Mouse (Mus musculus) c-Kit-positive CD71-positive TER-119-negative erythroid progenitor cells, embryonic 14.5 days (primary cell): ENCODE measurements around the gene Tmem259.

Source experiments
- DNase-seq: peaks from one replicate; pipeline ENCODE4 v3.0.0-alpha.2; 2013; ENCODE audit warnings: low read depth

Gene Tmem259

DNA sequence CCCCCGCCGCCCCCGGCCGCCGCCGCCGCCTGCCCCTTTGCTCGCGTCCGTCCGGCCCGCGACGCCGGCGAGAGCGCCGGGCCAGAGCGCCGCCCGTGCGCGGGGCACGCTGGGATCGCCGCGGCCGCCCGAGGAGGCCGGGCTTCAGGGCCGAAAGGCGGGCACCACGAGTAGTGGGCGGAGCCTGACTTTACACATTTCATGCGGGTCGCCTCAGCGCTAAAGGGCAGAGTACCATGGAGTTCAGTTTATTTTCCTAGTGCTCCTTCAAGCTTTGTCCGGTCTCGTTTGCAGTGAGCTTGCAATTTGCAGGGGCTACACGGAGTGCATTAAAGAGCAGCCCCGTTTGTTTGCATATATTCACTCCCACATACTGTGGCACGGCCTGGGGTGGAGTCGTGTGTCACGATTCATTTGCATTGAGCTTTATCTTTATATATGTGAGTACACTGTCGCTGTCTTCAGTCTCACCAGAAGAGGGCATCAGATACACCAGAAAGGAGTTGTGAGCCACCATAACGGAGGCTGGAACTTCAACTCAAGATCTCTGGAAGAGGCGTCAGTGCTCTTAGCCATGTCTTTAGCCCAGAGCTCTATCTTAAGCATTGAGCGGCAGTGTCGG, at the start of gene Tmem259:
TSS of gene Tmem259 (minus strand) at position 136 of the 622 bp plus-strand sequence.
- peak; percentile 82 for DNase-seq

DNA sequence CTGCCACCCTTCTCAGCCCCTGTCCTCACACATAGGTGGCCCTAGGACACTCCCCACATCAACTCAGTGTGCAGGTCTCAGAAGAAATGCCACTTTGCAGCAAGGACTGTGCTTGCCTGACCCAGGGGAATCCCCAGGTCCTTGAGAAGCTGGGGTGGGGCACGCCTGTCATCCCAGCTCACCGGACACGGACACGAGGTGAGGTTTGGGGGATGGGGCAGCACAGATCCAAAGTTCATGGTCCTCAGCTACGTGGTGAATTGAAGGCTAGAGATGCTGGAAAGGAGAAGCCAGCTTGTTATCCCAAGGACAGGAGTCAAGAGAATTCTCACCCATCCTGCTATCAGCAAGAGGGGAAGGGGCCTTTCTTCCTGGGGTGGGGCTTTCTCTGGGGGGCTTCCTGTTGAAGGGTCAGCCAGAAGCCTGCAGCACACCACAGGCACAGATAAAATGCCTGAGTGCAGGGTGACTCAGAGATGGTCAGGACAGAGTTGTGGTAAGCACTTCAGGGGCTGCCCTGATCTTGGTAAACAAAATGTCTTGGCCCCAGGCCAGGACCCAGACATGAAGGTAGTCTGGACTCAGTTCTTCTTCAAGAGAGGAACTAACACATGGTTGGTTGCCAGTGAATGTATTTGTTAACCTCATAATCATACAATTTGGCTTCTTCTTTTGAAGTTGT, 48.8 kb upstream of the Tmem259 start:
- DNase-seq = no peak

DNA sequence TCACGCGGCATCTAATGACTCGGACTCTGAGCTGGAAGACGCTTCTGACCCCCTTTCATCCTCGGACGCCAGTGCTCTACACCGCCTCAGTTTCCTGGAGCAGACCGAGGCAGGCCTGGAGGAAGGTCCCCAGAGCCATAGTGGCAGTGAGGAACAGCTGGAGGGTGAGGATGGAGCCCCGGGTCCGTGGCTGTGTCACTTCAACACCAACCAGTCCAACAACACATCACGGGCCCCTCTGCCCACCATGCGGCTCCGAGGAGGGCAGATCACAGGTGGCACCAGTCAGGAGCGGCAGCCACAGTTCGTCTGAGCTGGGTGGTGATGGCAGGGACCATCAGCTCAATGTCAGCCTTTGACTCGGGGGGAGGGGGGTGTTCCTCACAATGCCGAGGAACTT, 46.6 kb upstream of the Tmem259 start:
- DNase-seq = no peak

DNA sequence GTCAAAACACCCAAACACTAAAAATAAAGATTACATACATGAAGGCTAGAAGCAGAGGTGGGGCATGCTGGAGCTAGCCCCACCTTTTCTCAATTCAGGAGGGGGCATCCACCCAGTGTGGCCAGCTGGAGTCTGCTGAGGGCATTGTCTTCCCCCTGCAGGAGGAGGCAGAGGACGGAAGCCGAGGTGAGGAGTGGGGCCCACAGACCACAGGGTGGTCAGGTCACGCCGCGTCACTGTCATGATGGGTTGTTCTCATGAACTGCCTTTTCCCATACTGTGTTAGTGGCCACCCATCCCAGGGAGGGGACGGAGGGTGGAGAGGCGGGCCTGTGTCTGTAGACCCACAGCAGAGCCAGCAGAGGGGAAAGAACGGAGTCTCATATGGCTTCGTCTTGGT, 46.1 kb upstream of the Tmem259 start:
- DNase-seq = no peak

DNA sequence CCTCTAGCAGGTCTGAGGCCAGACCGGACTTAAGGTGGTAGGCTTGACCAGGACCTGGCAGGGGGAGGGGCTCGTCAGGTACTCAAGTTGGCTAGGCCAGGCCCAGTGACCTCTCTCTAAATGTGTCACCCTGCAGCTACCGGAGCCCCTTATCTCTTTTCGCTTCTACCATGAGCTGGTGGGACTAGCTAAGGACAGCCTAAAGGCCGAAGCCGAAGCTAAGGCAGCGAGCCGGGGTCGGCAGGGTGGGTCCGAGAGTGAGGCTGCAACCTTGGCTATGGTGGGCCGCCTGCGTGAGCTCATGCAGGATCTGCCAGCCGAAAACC, 44.4 kb upstream of the Tmem259 start:
- DNase-seq = no peak

DNA sequence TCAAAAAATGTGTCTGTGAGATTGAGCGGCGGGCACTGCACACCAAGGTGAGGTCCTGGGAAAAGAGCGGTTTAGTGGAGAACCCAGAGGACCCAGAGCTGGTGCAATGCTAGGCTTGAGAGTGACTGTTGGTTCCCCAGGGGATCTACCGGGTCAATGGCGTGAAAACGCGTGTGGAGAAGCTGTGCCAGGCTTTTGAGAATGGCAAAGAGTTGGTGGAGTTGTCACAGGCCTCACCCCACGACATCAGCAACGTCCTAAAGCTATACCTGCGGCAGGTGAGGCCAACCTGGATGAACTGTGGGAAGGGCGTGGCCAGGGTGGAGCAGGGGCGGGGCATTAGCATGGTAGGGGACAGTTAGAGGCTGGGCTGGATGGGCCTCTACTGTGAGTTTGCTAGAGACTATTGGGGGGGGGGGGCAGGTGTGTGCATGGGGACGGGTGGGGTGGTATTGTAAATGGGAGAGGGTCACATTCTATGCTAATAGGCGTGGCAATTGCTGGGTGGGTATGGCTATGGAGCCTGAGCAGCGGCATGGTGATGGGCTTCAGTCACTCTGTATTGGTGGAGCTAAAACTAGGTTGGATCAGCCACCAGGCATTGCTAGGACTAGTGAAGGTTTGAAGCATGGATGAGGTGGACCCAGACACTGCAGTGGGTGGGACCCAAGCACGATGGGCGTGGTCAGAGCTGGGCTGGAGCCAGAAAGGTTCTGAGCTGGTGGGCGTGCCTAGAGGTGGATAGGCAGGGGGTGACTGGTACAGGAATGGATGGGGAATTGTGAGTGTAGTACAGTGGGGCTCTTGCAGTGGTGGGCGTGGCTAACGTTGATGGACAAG, 43.8 kb upstream of the Tmem259 start:
- DNase-seq = no peak

DNA sequence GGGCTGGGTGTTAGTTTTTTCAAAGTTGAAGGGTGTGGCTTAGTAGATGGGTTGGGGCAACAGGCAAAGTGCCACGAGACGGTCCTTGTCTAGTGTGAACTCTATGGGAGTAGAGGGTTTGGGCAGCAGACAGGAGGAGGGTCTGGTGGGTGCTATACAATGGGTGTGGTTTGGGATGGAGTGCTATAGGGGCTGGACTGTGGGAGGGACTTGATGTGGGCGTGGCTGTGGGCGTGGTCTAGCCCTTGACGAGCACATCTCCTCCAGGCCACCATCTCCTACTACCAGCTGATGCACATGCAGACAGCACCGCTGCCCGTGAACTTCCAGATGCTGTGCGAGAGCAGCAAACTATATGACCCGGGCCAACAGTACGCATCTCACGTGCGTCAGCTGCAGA, 41.8 kb upstream of the Tmem259 start:
- no peak for DNase-seq

DNA sequence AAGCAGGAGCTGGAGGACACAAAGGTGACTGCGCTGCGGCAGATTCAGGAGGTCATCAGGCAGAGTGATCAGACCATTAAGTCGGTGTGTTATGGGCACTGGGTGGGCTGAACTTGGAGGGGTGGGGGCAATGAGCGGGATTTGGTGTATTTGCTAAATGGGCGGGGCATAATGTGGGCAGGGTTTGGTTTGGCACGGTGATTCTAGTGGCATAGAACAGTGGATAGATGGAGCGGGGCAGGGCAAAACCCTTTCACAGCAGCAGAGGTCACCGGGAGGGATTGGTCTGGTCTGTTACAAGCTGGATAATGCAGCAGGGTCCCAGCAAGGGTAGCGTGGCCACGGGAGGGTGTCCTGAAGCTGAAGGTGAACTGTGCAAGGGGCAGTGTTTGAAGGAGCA, 41.3 kb upstream of the Tmem259 start:
- DNase-seq = no peak

DNA sequence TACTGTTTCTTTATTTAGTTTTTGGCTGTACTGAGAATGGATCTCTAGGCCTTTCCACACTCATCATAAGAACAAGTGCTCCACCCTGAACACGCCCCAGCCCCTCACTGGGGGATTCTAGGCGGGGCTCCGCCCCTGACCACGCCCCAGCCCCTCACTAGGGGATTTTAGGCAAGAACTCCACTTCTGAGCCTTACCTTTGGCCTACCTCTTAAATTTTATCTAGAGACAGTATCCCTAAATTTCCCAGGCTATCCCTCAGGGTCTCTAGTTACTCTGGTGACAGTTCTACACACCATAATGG, 40.9 kb upstream of the Tmem259 start:
- DNase-seq = no peak

DNA sequence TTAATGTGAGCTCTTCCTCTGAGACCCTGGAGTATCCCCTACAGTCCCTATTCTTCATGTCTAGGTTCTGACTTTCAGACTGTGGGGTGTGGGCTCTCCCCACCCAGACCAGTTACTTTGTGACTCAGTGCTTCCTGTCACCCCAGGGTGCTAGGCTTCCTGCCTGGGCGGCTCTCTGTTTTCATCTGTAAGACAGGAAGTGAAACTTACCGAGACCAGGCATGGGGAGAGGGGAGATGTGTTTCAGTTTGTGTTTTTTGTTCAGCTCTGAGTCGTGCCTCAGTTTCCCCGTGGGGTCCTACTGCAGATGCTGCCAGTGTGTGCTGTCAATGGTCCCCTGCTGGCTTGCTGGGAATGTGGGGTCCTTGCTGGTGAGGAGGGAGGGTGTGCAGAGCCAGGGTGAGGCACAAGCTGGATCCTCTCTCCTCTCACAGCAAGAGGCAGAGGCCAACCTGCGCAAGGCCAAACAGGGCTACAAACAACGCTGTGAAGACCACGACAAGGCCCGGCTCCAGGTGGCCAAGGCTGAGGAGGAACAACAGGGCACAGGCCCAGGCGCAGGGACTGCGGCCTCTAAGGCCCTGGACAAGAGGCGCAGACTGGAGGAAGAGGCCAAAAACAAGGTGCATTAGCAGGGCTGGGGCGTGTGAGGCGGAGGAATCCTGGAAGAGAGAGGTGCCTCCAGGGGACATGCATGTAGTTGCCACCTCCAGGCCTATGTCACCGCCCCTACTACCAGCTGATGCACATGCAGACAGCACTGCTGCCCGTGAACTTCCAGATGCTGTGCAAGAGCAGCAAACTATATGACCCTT, 40.3 kb upstream of the Tmem259 start:
- no peak for DNase-seq

DNA sequence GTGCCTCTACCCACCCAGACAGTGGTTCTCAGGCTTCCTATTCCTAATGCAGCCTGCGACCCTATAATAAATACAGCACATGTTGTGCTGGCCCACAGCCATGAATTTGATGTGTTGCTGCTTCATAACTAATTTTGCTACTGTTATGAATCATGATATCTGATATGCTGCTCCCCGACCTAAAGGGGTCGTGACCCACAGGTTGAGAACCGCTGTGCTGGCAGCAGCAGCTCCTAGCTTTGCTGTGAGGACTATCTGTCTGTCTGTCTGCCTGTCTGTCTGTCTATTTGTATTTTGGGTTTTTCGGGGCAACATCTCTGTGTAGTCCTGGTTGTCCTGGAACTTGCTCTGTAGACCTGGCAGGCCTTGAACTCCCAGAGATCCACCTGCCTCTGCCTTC, 39.6 kb upstream of the Tmem259 start:
- DNase-seq = no peak

DNA sequence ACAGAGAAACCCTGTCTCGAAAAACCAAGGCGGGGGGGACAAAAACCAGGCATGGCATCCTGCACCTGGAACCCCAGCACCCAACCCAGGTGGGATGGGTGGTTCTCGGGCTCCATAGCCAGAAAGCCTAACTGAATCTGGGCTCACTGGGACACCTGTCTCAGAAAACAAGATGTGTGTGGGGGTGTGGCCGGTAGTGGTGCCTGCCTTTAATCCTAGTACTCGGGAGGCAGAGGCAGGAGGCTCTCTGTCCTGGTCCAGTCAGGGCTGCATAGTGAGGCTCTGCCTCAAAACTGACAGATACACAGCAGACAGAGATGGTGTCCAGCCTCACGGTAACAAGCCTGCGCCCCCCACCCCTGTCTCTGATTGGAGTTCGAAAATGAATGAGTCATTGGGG, 38.7 kb upstream of the Tmem259 start:
- DNase-seq = no peak

DNA sequence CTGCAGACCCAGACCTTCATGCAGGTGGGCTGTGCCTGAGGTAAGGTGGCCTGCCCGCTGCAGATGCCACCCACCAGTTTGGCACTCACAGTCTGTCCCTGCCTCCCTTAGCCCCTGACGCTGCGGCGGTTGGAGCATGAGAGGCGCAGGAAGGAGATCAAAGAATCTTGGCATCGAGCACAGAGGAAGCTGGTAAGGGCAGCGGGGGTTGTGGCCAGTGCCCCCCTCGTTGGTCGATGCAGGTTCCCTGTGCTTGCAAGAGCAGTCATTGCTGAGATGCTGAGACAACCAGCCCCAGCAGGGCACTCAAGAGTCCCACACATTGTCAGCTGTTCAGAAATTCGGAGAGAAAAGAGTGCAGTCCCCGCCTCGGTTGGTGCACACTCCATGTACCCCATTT, 38.0 kb upstream of the Tmem259 start:
- DNase-seq = no peak

DNA sequence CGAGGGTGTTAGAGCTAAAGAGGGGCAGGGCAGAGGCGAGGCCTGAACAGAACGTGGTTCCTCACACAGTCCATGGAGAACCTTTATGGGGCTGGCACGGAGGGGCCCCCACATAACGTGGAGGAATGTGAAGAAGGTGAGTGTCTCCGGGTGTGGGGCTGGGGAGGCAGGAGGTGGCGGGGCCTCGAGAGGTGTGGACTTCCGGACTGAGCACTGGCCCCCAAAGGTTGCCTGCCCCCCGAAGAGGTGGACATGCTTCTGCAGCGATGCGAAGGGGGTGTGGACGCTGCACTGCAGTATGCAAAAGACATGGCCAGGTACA, 37.2 kb upstream of the Tmem259 start:
- no peak for DNase-seq

DNA sequence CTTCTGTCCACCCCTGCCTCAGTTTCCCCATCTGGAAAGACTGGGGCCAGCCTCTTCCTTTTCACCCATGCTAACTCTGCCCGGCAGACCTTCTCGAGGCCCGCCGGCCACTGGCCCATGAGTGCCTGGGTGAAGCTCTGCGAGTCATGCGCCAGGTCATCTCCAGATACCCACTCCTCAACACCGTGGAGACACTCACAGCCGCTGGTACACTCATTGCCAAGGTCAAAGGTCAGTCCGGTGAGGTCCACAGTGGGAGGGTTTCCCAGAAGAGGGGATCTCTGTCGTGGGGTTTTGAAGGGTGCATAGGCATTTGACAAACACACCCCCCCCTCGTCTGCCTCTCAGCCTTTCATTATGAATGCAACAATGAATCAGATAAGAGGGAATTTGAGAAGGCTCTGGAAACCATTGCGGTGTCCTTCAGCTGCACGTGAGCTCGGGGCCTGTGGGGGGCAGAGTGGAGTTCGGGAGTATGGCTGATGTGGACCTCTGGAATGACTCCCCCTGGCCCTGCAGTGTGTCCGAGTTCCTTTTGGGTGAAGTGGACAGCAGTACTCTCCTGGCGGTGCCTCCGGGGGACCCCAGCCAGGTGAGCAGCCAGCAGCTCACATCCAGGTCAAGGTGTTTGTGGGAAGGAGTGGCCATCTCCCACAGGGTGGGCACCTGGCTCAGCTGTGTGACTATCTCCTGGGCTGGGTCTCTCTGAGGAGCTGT, 36.6 kb upstream of the Tmem259 start:
- DNase-seq = no peak

DNA sequence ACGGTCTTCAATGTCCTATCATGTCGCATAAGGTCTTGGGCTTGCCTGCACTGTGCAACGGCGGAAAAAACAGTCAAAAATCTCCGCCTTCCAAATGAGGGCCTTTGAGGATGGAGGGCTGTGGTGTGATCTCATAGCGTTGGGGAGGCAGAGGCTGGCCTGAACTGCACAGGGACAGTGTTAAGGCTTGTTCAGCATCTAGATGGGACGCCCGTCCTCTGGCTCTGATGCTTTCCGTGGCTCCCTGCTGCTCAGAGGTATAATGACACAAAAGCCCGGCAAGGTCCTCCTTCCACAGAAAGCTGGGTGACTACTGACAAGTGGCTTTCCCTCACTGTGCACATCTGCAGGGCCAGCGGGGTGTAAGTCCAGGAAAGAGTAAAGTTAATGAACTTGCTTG, 36.1 kb upstream of the Tmem259 start:
- no peak for DNase-seq

DNA sequence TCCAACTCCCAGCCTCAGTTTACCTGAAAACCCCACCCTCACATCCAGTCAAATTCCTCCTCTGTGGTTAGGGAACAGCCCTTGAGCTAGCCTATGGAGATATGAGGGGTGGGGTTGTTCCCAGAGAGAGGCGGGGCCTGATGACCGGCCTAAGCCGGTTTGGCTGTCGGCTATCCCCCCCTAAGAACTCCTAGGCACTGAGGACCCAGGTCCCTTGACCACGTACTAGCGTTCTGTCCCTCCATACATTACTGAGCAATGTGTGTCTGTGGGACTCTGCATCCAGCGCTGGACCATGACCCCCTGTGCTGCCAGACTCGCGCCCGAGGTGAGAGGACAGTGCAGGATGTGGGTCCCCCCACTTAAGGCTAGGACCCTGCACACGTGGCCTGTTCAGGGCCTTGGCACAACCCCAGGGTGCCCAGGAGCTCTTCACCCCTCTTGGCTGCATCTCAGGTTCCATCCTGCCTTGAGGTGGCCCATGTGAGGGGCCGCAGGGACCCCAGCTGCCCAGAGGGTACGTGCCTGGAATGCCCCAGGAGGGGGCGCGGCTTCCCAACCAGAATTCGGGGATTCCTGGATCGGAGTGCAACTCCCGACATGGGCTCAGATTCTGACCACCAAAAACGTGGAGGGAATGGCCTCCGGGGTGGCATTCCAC, 35.5 kb upstream of the Tmem259 start:
- no peak for DNase-seq

DNA sequence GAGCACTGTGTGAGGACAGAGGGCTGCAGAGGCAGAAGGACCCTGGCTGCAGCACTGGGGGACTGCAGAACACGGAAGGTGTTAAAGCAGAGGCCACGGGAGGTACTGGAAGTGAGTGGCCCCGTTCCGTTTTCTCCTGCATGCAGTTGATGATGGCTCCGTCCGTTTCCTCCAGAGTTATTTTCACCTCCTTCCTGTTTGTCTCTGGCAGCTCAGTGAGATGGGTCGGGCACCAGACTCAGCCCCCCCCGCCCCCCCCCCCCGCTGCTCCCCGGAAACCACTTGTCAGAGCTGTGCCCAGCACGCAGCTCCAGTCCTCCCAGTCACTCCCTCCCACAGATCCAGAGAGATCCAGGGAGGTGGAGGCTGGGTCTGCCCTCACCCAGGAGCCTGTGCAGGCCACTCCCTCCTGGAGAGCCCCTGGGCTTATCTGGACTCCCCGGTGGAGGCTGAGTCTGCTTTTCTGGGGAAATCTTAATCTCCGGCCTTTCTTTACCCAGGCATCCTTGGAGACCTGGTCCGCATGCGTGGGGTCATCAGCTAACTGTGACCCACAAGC, 34.7 kb upstream of the Tmem259 start:
- DNase-seq = no peak

DNA sequence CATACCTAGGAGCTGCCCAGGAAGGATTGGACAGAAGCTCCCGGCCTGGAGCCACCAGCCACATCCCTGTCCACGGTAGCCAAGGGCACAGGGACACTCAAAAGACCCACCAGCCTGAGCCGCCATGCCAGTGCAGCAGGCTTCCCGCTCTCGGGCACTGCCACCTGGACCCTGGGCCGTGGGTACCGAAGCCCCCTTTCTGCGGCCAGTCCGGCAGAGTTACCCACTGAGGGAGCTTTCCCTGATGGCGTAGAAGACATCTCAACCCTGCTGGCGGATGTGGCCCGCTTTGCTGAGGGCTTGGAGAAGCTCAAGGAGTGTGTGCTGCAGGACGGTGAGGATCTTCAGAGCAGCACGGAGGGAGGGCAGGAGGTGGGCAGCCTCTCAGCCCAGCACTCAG, 33.6 kb upstream of the Tmem259 start:
- no peak for DNase-seq

DNA sequence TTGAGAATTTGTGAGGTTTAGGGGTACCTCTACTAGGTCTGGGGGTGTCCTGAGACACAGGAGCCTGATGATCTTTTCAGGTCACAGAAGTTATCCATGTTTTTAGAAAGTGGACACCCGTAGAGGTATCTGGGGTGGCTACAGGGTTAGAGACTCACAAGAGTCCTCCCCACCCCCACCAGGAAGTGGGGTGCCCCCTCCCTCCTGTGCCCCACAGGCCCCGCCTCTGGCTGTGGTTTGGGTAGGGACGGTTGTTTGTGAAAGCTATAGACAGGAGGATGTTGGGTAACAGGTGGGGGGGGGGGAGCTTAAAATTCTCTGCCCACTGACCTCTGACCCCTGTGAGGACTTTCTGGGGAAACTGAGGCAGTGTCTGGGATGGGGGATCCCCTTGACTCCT, 33.2 kb upstream of the Tmem259 start:
- DNase-seq = peak; percentile 62

DNA sequence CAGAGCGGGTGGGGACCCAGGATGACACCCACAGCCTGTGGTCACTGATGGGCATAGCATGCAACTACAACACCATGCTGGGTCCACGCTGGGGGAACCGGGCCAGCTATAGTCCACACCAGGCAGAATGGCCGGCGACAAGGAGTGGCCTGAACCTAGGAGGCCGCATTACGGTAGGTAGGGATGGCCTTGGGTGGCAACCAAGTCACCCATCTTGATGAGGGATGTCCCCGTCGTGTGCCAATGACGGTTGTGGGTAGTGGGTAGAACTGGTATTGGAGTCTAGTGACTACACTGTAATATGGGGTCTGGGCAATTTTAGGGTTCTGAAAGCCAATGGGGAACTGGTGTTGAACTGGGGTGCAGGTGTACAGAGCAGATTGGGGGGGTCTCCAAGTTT, 32.8 kb upstream of the Tmem259 start:
- DNase-seq = no peak
